Mouse (Mus musculus) neural tube, embryonic 10.5 days (tissue): Measurements from ENCODE around the gene Ttc1.

Experiments
- DNase-seq: peaks from one replicate; pipeline ENCODE4 v3.0.0-alpha.2; 2017; ENCODE audit warnings: low spot score; ENCODE audit errors: extremely low spot score

Ttc1 gene

DNA sequence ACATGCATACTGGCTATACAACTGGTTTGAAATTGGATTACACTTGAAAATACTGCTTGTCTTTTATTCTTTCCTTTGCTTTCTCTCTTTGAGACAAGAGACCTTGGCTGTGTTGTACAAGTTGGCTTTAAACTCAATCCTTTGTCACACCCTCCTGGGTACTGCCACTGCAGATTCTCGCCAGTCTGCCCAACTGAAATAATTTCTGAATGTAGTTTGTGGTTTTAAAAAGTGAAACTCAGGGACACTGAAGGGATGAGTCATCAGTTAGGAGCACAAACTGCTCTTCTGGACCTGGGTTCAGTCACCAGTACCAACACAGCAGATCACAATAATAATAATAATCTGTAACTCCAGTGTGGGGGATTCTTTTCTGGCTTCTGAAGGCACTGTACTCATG is 44.3 kb downstream of the Ttc1 start:
- no peak for DNase-seq

DNA sequence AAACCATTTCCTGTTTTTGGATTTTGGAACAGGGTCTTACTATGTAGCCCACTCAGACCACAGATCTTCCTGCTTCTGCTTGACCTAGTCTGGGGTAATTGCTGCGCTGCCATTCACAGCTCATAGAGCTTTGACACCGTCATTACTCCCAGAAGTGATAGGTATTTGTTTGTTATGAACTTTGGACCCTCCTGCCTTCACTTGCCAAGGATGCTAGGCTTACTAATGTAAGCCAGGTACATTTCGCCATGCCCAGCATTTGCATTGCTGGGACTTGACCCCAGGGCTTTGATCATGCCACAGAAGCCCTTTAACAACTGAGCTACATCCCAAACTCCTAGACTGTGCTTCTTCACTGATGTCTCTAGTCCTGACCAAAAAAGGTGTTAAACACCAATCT is 47.5 kb downstream of the Ttc1 start:
- DNase-seq, result no peak

DNA sequence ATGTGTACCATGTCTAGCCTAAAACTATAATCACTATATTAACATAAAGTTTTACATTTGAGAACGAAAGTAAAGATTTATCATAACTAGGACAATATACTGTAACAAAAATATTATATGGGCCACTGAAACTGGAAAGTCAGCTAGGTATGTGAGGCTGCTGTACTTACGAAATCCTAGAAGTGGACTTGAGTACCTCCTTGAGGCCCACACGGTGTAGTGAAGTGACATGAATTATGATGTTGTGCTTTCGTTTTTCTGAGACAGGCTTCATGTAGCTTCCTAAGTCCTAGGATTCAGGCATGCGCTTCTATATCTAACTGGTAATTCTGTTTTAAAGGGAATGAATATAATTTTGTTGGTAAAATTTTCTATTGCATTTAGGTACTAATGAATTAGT is 49.2 kb downstream of the Ttc1 start:
- DNase-seq, result no peak

DNA sequence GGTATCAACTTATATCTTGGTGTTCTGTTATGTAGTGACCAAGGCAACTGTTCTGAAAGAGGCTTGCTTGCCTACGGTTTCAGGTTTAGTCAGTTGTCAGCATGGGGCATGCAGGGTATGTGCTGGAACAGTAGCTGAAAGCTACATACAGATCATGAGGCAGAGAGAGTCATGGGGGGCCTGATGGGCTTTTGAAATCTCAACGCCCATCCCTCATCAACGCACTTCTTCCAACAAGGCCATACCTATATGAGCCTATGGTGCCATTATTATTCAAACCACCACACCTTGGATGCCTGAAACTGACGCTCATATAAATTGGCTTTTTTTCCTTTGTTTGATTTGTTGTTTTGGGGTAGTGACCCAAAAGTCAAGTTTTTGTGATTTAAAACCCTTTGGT is 51.2 kb downstream of the Ttc1 start:
- DNase-seq, result no peak

DNA sequence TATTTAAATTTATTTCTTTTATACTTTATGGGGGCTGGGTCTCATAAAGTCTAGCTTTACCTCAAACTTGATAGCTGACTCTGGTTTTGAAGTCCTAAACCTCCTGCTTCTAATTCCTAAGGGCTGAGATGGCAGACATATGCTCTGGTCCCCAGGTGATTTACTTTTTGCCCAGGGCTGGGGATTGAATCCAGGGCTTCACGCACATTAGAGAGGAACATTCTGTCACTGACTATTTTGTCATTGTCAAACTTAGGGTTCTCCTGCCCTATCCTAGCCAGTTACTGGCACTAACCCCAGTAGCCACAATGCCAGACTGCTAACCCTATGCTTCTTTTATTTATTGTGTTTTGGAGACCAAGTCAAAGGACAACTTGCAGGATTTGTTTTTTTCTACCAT is 59.0 kb downstream of the Ttc1 start:
- DNase-seq, result no peak

DNA sequence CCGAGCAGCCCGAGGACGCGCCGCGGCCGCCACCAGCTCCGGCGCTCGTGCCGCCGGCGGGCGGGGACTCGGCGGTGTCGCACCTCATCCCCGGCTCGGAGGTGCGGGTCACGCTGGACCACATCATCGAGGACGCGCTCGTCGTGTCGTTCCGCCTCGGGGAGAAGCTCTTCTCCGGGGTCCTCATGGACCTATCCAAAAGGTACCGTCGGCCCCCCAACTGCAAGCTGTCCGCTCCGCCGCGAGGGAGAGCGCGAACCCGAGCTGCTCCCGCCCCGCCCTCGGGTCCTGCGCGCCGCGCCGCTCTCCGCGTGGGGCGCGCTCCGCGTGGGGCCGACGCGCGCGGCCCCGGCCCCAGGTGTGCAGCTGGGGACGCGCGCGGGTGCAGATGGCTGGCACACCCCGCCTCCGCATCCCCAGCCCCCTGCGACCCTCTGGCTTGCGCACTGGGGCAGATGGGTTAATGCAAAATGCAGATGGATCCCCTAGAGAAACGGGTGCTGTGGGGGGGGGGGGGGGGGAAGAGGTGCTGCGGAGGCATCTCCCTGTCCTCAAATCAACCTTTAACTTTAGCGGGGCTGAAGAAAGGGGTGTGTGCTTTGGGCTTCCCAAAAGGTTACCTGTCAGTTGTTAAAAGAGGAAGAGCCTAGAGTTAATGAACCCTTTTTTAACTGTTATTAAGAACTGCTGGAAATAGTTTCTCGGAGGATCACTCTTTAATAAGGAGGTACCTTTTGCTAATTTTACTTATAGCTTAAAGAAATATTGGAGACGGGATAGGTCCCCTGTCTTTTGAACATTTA is 65.2 kb downstream of the Ttc1 start:
- DNase-seq, result peak; percentile 64

DNA sequence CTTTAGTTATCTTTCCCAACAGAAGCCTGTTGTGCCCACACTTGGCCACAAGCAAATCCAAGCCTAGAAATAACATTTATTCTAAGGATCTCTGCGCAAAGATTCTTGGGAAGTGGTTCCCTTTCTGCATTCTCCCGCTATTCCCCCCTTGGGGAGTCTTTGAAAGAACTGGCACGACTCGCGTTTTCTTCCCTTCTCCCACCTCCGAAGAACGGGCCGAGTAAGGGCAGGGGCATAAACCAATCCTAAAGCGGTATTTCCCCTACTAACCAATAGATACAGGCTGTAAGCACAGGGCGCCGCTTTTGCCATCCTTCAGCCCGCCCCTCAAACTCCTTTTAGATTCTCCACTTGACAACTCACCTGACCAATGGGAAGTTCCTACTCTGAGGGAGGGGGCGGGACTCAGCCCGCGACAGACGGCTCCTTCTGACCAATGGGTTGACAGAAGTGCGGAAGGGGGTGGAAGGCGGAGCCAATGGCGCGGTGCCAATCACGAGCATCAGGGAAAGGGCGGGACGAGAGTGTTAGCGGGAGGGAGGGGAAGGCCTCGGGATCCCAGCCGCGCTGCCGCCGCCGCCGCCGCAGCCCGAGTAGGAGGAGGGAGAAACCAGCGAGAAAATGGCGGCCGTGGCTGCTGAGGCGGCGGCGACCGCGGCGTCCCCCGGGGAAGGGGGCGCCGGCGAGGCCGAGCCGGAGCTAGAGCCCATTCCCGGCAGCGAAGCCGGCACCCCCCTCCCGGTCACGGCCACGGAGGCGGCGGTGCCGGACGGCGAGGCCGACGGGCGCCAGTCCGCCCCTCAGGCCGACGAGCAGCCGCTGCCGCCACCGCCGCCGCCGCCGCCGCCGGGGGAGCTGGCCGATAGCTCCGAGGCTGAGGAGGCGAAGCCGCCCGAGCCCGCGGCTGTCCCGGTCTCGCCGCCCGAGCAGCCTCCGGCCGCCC is 66.1 kb downstream of the Ttc1 start, which contains the start of gene Pwwp2a:
Gene Pwwp2a, plus strand, starts transcription at position 527 of the 943 bp plus-strand sequence.
- peak; percentile 96 for DNase-seq
